Mouse (Mus musculus) WW6 (cell line): ENCODE measurements around the gene Polr1b.

Experiments used
- DNase-seq: peaks from one replicate; pipeline ENCODE4 v3.0.0-alpha.2; 2013; ENCODE audit warnings: low read depth, low spot score

The Polr1b gene

GRCm38 (mm10) chr2:129100784-129101310, at the start of gene Polr1b:
Polr1b (plus strand) TSS chr2:129100995.
- peak; percentile 86 for DNase-seq

DNA sequence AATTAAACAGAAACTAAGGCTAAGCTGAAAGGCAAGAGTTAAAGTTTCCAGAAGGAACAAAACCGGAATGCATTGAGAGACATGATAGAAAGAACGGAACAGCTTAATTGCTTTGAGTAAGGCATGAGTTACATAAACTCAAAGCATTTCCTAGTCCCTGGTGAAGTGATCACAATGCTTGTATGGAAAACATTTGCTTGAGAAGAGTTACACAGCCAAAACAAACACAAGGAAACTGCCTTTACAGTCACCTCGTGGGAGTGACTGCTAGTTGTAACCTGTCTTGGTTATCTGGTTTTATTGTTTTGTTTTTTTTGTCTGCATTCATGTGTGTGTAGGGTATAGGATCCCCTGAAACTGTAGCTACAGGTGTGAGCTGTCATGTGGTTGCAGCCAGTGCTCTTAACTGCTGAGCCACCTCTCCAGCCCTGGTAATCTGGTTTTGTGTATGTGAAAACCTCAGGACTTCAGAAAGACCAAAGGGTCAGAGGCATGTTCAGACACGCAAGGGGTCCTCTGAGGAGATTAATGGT, 48.3 kb upstream of the Polr1b start:
- DNase-seq, result no peak

DNA sequence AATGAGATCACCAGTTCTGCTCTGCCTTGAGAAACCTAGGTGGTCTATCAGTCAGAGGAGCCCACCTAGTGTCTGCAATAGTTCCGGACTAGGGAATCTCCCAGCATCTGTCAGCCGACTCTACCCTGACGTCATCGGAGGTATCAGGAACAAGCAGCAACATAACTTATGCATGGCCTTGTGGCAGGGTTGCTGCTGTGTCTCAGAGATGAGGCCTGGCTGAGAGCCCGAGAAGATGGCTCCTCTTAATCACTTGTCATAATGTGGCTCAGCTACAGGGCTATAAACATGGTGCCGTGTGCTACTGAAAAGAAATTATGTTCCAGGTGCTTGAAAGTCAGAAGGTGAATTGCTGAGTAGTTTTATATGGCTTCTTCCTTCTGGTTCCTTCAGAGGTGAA, 45.1 kb upstream of the Polr1b start:
- DNase-seq, result no peak

- peak; percentile 85 for DNase-seq
These were observed 44.2 kb upstream of the Polr1b start for GRCm38 (mm10) chr2:129056597-129056996.

DNA sequence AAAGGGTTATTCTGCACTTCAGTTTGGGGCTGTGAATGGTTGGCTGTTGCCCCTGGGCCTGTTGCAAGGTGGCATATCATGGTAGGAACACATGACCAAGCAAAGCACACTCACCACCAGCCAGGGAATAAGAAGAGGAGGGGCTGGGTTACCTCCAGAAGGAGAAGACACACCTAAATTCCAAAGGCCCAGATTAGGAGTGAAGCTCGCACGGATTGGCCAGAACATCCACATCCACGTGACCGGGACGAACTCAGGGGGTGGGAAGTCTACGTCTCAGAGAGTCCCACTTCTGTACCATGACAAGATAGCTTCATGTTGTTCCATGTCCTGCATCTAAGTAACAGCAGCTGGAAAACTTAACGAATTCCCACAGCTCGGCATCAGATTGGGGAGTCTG, 43.5 kb upstream of the Polr1b start:
- no peak for DNase-seq

DNA sequence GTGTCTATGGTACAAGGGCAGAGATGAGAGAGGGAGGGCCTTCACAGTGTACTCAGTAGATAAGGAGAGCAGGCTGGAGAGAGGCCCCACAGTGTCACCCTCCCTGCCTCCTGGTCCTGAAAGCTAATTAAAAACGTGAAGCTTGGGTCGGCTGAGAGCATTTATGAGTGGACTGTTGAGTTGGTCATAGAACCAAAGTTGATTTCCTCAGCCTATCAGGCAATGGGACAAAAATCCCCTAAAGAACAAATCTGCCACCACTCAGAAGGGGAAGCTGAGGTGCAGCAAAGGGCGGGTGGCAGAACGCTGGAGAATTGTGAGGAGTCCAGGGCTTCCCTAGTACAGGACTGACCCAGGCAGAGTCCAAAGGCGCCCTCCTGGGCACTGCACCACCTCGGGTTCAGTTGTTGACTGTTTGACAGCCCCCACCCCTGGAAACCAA, 42.9 kb upstream of the Polr1b start:
- DNase-seq, result no peak

DNA sequence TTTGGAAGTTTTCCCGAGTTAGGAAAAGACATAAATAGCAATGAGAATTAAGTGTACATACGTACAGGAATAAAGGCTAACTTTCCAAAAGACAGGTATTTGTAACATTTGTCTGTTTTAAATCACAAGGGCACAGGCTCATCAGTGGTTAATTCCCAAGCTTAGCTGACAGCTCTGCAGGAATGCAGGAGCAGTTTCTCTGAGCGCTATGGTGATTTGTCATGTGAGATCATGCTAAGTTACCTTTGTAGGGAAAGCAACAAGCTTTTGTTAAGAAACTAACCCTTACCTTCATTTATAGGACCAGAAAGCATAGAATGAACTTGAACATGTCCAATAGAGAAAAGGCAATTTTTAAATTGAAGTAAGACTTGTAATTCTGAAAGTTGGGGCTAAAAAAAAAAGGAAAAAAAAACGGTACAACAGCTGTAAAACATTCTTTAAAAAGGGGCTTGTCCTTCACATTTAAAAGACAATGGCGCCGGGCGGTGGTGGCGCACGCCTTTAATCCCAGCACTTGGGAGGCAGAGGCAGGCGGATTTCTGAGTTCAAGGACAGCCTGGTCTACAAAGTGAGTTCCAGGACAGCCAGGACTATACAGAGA, 39.2 kb upstream of the Polr1b start:
- DNase-seq, result no peak

- peak; percentile 36 for DNase-seq
These were observed 35.1 kb upstream of the Polr1b start, which contains the start of gene Ttl for GRCm38 (mm10) chr2:129065437-129066282. Ttl (plus strand) TSS chr2:129065942.

DNA sequence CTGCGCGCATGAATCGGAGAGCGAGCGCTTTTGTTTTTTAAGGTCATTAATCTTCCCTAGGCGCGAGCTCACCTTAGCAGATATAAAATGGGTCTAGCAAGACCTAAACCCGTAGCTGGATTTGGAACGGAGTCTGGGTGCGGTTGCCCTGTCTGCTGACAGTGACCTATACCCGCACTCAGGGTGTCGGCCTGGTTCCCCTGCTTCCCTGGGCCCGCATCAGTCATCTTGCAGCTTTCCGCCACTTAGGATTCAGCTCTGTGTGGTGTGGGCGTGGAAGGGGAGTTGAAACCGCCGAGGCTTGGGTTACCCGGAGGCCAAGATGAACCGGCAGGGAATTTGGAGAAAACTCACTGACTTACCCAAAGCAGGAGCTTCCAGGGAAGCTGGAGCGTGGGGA, 34.5 kb upstream of the Polr1b start:
- peak; percentile 45 for DNase-seq

DNA sequence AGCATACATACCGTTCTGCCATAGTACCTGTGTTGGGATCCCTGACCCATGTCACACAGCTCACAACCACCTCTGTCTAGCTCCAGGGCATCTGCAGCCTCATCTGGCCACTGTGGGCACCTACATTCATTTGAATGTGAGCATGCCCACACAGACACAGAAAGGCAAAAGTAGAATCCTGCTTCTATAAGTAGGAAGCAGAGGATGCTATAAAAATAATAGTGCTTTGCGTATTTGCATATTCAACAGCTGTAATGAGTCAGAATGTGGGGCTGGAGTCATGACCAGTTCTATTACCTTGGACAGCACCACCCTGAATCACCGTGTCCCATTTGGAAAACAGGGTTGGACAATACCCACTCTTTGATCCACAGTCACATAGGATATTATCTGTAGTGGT, 30.5 kb upstream of the Polr1b start:
- no peak for DNase-seq

DNA sequence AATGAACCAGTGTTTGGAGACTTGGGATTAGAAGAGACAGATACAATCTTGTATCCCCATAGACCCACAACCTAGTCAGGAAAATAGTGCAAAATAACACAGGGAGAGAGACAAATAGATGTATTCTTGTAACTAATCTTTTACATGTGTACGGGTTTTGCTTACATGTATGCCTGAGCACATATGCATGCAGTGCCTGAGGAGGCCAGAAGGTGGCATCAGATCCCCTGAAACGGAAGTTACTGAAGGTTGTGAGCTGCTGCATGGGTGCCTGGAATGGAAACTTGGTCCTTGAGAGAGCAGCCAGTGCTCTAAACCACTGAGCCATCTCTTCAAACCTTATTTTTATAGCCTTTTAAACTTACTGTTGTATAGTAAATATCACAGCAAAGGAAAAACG, 22.5 kb upstream of the Polr1b start:
- DNase-seq, result peak; percentile 31

DNA sequence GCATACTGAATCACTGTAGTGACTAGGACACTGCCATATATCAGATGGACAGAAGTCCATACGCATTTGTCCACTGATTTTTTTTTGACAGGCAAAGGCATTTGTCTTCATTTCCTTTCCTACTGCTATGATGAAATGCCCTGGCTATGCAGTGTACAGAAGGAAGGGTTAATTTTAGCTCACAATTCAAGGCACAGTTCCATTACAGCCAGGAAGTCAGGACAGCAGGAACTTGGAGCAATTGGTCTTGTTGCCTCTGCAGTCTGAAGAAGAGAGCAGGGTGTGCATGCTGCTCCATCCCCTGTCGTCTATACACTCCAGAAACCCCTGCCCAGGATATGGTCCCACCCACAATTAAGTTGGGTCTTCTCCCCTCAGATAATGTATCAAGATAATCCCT, 21.6 kb upstream of the Polr1b start:
- no peak for DNase-seq

DNA sequence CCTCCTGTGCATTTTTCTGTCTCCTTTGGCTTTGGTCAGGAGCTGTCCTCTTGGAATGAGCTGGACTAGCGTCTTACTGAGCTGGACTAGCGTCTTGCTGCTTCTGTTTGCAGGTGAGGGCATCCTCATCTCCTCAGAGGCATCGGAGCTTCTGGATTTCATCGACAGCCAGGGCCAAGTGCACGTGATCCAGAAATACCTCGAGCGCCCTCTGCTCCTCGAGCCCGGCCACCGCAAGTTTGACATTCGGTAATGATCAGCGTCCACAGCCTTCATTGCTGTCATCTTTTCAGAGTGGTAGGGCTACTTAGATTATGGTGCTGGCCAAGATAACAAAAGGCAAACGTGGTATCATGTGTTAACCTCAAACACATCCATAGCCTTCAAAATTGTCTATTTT, 19.7 kb upstream of the Polr1b start:
- no peak for DNase-seq

DNA sequence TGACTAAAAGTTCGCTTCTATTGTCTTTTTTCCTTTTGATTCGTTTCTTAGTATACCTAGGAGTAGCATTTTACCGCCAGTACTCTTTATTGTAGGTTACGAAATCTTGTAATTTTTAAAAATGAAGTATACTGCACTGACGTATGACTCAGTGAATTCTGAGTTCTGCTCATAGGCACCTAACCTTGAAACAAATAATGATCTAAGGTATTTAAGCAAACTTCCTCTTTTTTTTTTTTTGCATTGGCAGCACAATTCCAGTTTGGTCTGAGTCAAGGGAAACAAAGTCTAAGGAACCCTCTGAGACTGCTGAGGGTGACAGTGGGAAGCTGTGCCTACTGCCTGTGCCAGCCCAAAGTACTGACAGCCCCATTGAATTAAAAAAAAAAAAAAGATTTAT, 17.3 kb upstream of the Polr1b start:
- DNase-seq, result no peak

DNA sequence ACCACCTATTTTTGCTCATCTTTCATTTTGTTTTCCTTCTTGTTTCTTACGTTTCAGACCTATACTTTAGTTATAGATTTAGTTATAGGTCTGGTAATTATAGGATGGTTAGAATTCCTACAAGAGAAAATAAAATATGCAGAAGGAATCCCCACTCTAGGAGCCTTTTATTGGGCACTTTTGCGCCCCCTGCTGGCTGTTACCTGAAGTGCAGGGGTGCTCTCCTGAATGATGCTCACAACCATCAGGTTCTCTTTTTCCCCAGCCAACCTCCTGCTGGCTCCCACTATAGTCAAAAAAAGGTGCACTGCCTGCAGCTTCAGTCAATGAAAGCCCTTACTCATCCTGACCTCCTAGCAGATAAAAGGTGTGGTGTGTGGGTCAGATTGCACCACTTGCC, 15.8 kb upstream of the Polr1b start:
- no peak for DNase-seq

GRCm38 (mm10) chr2:129087520-129087919, 13.3 kb upstream of the Polr1b start:
- DNase-seq, result no peak

- no peak for DNase-seq
These were observed 10.4 kb upstream of the Polr1b start for GRCm38 (mm10) chr2:129090370-129090769.

DNA sequence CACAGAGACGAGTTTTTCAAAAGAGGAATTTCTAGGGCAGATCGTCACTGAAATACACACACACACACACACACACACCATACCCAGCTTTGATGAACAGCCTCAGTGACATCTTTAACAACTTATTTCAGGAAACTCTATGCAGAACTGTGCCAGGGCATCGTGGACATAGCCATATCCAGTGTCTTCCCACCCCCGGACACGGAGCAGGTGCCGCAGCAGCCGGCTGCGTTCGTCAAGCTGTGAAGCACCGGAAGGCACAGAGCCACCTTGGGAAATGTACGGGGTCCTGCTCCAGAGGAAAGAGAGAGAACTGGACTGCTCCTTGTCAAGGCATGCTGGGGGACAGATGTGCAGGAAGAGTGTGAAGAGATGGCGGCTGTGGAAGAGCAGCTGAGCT, 8.0 kb upstream of the Polr1b start:
- no peak for DNase-seq

DNA sequence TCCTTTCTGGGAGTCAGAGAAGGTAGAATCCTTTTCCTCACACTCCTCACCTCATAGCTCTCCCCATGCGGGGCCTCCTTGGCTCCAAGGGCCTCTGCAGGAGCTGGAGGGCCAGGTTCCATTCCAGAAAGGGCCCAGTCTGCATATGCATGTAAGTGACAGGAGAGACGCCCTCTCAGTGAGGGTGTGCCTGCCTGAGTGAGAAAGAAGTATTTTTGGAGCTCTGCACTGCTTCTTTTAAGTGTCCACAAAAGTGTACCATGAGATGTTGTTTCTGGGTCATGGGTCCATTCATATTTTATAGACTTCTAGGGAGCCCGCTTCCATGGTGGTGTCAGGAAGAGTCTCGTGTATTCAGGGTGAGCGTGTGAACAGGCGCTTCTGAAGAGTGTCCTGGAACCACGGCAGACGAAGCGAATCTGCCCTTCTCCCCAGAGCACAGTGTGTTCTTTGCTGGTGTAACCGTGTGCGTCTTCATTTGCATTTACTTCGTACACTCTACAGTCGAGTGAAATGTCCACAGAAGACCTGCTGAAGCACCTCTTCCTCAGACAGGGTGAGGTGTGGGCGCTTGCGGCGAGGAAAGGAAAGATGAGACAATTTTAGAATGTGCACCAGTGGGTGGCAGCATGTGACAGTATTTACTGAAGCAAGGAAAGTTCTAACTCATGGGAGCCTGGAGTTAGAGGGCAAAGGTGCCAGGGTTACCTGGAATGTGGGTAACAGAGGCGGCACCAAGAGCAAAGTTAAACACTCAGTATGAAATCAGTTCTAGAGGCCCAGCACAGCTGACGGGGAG, 6.7 kb upstream of the Polr1b start:
- DNase-seq, result no peak

- DNase-seq, result no peak
These were observed 12.1 kb downstream of the Polr1b start for GRCm38 (mm10) chr2:129112924-129113323.

DNA sequence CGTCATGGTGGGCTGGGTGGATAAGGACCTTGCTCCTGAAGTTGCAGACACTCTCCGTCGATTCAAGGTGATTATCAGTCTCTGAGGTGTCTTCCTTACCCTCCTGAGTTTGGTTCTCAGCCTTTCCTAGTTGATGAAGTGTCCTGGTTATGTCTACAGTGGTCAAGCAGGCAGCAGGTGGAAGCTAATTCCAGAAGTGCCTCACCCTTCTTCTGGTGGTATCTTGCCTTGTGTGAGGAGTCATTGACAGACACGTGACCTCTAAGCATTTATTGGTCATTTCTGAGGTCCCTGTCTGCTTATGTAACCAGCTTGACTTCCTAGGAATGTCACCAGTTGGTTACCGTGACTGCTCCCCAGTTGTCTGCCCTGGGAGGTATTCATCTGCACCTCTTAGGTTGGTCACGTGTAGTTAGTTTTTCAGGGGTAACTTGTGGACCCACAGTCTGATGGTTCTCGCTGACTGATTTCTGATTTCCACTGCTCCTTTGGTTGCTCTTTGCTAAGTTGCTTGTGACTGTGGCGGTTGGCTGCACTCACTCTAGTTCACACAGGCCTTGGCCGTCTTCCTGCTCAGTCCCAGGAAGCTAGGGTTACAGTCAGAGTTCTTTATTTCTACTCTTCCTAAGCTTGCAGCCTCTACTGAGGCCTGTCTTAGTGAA, 15.0 kb downstream of the Polr1b start:
- DNase-seq, result no peak
